Mouse (Mus musculus) liver, adult 2 months (tissue): ENCODE measurements around the gene Dpm3.

Experiments
- CTCF ChIP-seq: fragments of 200-500 bp; IDR thresholded peaks from 2 replicates; pipeline ENCODE4 v1.5.1; 2011; ENCODE audit warnings: low read depth, low read length, control low read depth
- POLR2A ChIP-seq: fragments of 200-500 bp; IDR thresholded peaks from 2 replicates; pipeline ENCODE4 v1.6.1; 2011; ENCODE audit warnings: low read length, control low read depth; ENCODE audit not compliant: insufficient read depth; ENCODE audit errors: extremely low read depth

GRCm38 (mm10) chr3:89230561-89230960 lies 28.6 kb upstream of the Dpm3 start:
- TF ChIP-seq POLR2A (no peak), CTCF (no peak)
